Mouse (Mus musculus) brown adipose tissue, adult 24 weeks (tissue): ENCODE measurements around the gene Memo1. TPM values are rescaled to one million over a fixed set of nuclear protein-coding genes. Genes with fewer than 3 reads are reported as not detected.

Experiments
- H3K27ac ChIP-seq: fragments of 200-500 bp; replicated peaks from 2 replicates; pipeline ENCODE4 v1.5.1; 2012; ENCODE audit warnings: low read depth, mild to moderate bottlenecking, low read length
- H3K4me1 ChIP-seq: fragments of 200-500 bp; 2 replicates; pipeline ENCODE4 v1.6.1; 2012; ENCODE audit warnings: low read length, mixed read lengths; ENCODE audit not compliant: control insufficient read depth, insufficient read depth, insufficient read length
- H3K4me3 ChIP-seq: fragments of 200-500 bp; 2 replicates; pipeline ENCODE4 v1.5.1; 2012; ENCODE audit warnings: low read depth, mild to moderate bottlenecking, low read length, moderate library complexity; ENCODE audit not compliant: insufficient read depth
- polyA plus RNA-seq: library from polyadenylated mRNA; stranded (reverse); fragments of >200 nt; gene quantifications from 2 replicates; pipeline ENCODE4 v1.2.4, GENCODE M21; 2012; ENCODE audit not compliant: missing spikeins, insufficient read depth, insufficient read length

Gene Memo1
- polyA plus RNA-seq, 1 experiment = 81.4 TPM

DNA sequence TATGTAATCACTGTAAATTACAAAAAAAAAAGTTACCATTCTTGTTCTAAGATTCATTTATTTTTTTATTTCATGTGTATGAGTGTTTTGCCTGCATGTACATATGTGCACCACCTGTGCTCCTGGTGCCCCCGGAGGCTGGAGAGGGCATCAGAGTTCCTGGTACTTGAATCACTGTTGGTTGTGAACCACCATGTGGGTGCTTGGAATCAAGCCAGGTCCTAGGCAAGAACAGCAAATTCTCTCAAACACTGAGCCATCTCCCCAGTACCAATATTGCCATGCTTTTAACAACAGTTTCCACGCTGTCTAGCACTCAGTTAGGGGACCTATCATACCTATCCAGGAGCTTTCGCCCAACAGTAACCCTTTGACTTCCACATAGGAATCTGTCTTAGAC, 137.2 kb downstream of the Memo1 start:
- no peaks in the 10 kb centered on the region for H3K4me1 ChIP-seq
- no peak overlapping the region for H3K4me3 ChIP-seq
- no peak overlapping the region for H3K27ac ChIP-seq

Other genes with a start within 250 kb of the Memo1 start
- not detected in 2 replicates for gene Srd5a2, start 247.6 kb downstream of the Memo1 start, polyA plus RNA-seq
- gene Dpy30, start 28.4 kb upstream of the Memo1 start, polyA plus RNA-seq = 86.6 and 132 TPM in 2 replicates
- 14.8 and 18.7 TPM in 2 replicates for gene Spast, start 43.5 kb upstream of the Memo1 start, polyA plus RNA-seq
- gene Slc30a6, start 100.1 kb upstream of the Memo1 start, polyA plus RNA-seq = 10.6 and 12.0 TPM in 2 replicates
- gene Nlrc4, start 163.6 kb upstream of the Memo1 start, polyA plus RNA-seq = not detected in 2 replicates
- 68.4 and 72.0 TPM in 2 replicates for gene Yipf4, start 194.0 kb upstream of the Memo1 start, polyA plus RNA-seq
- gene Birc6, start 232.8 kb upstream of the Memo1 start, polyA plus RNA-seq = 25.0 and 38.4 TPM in 2 replicates